Mouse (Mus musculus) CD8-positive naive resting alpha-beta T cell, adult 57 days (primary cell): ENCODE measurements around the gene Lrrc3c. TPM values are rescaled to one million over a fixed set of nuclear protein-coding genes. Genes with fewer than 3 reads are reported as not detected.

ENCODE experiments used
- total RNA-seq: library from RNA; stranded (reverse); gene quantifications from one replicate; pipeline ENCODE4 v1.2.4, GENCODE M21; 2023

The Lrrc3c gene
- total RNA-seq: not detected

DNA sequence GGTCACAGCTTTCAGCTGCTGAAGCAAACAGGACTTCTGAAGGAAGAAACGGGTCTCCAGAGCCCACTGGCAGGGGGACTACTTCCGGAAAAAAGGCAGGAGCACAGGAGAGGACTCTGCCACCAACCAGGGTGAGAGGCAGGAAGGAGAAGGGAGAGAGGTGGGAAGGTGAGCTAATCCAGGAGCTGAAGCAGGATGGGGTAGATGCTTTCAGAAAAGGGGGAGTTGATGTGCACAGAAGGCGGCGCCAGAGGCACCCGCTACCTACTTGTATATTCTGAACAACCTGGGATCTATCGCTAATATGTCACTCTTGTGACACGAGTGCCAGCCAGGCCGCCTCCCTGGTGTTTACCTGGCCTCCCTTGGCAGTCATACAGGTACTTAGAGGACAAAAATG is at the start of gene Lrrc3c:
Gene Lrrc3c, plus strand, starts transcription at position 301 of the 400 bp plus-strand sequence.

DNA sequence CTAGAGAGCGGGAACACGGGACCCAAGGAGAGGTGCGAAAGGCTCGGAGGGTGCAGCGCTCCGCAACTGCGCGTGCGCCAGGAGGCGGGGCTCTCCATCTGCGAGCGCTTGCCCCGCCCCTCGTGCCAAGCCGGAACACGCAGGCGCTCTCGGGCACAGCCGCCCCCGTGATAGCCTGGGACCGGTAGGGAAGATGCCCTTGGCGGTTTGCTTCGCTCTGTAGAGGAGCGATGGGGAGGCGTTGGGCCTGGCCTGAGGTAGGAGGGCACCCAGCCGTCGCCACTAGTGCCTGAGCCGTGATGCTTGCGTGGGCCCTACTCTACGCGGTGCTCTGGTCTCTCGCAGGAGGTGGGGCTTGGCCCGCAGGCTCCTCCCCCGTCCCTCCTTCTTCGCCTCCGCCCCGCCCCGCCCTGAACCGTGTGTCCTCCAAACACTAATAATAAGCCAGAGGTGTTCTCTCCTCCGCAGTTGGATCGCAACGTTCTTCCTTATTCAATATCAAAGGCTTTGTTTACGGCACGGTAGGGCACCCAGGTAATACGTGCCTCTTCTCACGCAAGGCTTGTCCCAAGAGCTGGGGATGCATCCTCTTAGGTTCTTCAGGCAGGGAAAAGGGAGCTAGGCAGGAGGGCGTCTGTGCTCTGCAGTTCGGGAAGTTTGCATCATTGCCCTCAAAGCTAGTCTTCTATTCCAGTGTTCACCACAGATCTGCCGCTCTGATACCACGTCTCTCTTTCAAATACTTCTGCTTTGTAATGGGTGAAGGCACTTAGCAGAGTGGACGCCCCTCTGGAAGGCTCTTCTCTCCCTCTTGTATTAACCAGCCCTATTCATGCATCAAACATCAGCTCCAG is 46.9 kb upstream of the Lrrc3c start, which contains the start of gene Zpbp2:
Gene Zpbp2, plus strand, starts transcription at position 123 of the 854 bp plus-strand sequence.

DNA sequence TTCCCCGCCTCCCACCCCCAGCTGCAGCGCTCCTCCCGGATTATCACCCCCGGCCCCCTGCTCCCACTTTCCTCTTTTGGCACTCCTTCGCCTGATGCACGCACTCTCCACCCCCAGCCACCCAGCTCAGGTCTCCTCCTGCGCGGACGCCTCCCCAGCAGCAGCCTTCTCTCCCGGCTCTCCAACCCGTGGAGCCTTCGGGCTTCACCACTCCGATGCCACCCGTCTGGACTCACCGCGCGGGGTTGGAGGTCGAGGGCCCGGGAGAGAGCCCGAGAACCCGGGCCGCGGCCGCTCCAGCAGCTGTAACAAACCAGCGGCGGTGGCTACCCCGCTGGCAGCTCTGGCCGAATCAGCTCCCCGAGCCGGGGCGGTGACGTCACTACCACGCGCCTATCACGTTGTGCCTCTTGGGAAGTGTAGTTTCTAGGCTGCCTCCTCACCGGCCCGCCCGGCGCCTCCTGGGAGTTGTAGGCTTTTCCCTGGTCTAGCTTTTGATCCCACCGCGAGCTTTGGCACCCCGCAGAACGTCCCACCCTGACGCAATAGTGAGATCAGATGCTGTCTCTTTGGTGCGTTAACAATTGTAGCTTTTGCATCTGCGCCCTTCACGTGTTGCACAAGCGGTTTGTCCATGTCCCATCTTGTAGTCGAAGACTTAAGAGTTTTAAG is 11.1 kb upstream of the Lrrc3c start, which contains the start of gene Ormdl3:
Gene Ormdl3, minus strand, starts transcription at position 477 of the 672 bp plus-strand sequence.

GRCm38 (mm10) chr11:98625611-98626410 is 27.7 kb downstream of the Lrrc3c start, which contains the start of the genes Gm12355 and Gsdma3:
TSS of gene Gm12355 (minus strand) at chr11:98625661.
TSS of gene Gsdma3 (plus strand) at chr11:98626360.

GRCm38 (mm10) chr11:98646459-98646858 is 48.4 kb downstream of the Lrrc3c start, which contains the start of gene Gsdma2:
TSS of gene Gsdma2 (plus strand) at chr11:98646759.

Other genes starting within 250 kb of the Lrrc3c start
- not detected for gene Ppp1r1b, start 249.9 kb upstream of the Lrrc3c start, total RNA-seq
- 40.9 TPM for gene Stard3, start 239.9 kb upstream of the Lrrc3c start, total RNA-seq
- not detected for gene Tcap, start 214.5 kb upstream of the Lrrc3c start, total RNA-seq
- not detected for gene Pnmt, start 211.8 kb upstream of the Lrrc3c start, total RNA-seq
- 11.3 TPM for gene Pgap3, start 197.8 kb upstream of the Lrrc3c start, total RNA-seq
- not detected for gene Erbb2, start 185.8 kb upstream of the Lrrc3c start, total RNA-seq
- gene Mien1, start 159.3 kb upstream of the Lrrc3c start, total RNA-seq: 43.0 TPM
- gene Grb7, start 151.9 kb upstream of the Lrrc3c start, total RNA-seq: 0.31 TPM
- 178 TPM for gene Ikzf3, start 52.3 kb upstream of the Lrrc3c start, total RNA-seq
- gene Zpbp2, start 47.2 kb upstream of the Lrrc3c start, total RNA-seq: 3.7 TPM
- 20.5 TPM for gene Ormdl3, start 10.9 kb upstream of the Lrrc3c start, total RNA-seq
- 28.9 TPM for gene Gm12355, start 27.4 kb downstream of the Lrrc3c start, total RNA-seq
- gene Gsdma3, start 28.1 kb downstream of the Lrrc3c start, total RNA-seq: not detected
- not detected for gene Gsdma2, start 48.5 kb downstream of the Lrrc3c start, total RNA-seq
- gene Gsdma, start 66.1 kb downstream of the Lrrc3c start, total RNA-seq: not detected
- gene Psmd3, start 84.3 kb downstream of the Lrrc3c start, total RNA-seq: 74.1 TPM
- not detected for gene Csf3, start 103.0 kb downstream of the Lrrc3c start, total RNA-seq
- gene Med24, start 131.1 kb downstream of the Lrrc3c start, total RNA-seq: 67.4 TPM
- gene Thra, start 142.3 kb downstream of the Lrrc3c start, total RNA-seq: 48.1 TPM
- gene Nr1d1, start 177.0 kb downstream of the Lrrc3c start, total RNA-seq: 4.7 TPM
- gene Msl1, start 197.2 kb downstream of the Lrrc3c start, total RNA-seq: 99.1 TPM
- gene Casc3, start 206.6 kb downstream of the Lrrc3c start, total RNA-seq: 96.9 TPM
- gene Rapgefl1, start 238.5 kb downstream of the Lrrc3c start, total RNA-seq: 0.77 TPM